Mouse (Mus musculus): ENCODE measurements around the gene Shisal1. TPM values are rescaled to one million over a fixed set of nuclear protein-coding genes. Genes with fewer than 3 reads are reported as not detected.

Gene Shisal1
- polyA plus RNA-seq, 1 experiment from 2014 or later = 1.1 TPM

DNA sequence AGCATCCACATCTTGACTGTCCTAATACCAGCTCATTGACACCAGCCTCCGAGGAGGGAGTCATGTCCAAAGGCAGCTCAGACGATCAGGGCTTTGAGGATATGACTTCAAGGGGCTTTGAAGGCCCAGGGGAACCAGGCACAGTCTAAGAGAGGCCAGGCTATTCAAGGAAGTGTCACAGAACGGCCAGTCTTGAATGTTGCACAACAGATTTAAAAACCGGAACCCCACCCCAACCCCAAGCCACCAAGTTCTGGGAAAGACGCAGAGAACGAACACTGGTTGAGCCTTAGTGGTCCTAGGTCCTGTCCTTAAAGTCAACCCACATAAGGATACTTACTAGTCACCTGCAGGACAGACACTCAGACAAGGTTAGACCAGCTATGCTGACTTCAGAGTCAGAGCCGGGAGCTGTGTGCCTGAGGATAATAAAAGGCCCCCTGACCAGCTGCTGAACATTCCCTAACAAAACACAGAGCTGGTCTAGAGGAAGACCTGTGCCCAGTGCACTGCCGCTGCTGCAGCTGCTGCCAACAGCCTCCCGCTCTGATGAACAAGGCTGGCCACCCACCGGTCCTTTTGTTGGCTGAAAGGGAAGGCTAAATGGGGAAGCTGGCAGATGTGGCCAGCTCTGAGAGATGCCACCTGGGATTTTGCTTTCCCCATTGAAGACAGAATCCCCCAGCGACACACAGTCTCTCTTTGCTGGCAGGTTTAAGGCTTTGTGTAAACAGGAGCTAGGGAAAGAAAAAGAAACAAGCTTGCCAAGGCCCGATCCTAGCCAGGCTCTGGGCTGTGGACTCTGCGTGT is 19.8 kb upstream of the Shisal1 start:
- H3K4me1 ChIP-seq (ENCODE audit: insufficient read depth) = no peaks in the 10 kb centered on the region
- no peak for TF ChIP-seq CTCF (IDR thresholded peaks at IDR 0.05; ENCODE audit: low read depth)
- no peak overlapping the region for H3K4me3 ChIP-seq (ENCODE audit: low read depth, low read length)
- H3K4me2 ChIP-seq = no peak overlapping the region
- peak; percentile 70 for DNase-seq
- ATAC-seq (ENCODE audit: insufficient read depth) = peak; percentile 77; the same call in 1 of the 2 replicates
- H3K27ac ChIP-seq (ENCODE audit: low read depth) = peak overlapping the region; percentile 19
- 33% methylated on average over 13 of the region's 13 CpGs for WGBS
- no peaks in the 10 kb centered on the region for H3K27me3 ChIP-seq (ENCODE audit: insufficient read depth, low read length)
- no peaks in the 10 kb centered on the region for H3K9me3 ChIP-seq (ENCODE audit: low read depth, low read length)
- H3K36me3 ChIP-seq (ENCODE audit: insufficient read depth) = no peaks in the 10 kb centered on the region
- H3K9ac ChIP-seq = no peak overlapping the region

DNA sequence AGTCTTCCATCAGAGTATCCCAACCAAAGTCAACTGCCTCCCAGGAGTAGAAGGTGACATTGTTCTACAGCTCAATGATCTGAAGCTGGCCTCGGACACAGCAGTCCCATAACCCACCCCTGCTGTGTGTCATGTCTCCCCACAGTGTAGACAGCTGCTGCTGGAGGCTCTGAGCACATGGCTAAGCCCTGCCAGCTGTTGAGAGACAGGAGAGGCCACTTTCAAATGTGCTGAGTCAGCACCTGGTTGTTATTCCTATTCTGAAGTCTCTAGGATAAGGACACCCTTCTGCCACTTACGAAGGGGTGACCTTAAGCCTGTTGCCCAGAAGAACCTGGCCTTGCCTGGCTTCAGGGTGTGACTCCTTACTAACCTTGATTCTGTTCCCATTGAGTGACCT is 14.5 kb upstream of the Shisal1 start:
- Histone ChIP-seq H3K4me2 (no peak overlapping the region), H3K27me3 (ENCODE audit: insufficient read depth, low read length) (no peaks in the 10 kb centered on the region), H3K4me3 (ENCODE audit: low read depth, low read length) (no peak overlapping the region), H3K9ac (no peak overlapping the region), H3K4me1 (ENCODE audit: insufficient read depth) (no peaks in the 10 kb centered on the region), H3K27ac (ENCODE audit: low read depth) (no peak overlapping the region), H3K9me3 (ENCODE audit: low read depth, low read length) (no peaks in the 10 kb centered on the region), H3K36me3 (ENCODE audit: insufficient read depth) (no peaks in the 10 kb centered on the region)
- no peak for ATAC-seq (ENCODE audit: insufficient read depth)
- no peak for DNase-seq
- WGBS = 62% methylated on average over 2 of the region's 2 CpGs
- TF ChIP-seq CTCF (IDR thresholded peaks at IDR 0.05; ENCODE audit: low read depth) = no peak

DNA sequence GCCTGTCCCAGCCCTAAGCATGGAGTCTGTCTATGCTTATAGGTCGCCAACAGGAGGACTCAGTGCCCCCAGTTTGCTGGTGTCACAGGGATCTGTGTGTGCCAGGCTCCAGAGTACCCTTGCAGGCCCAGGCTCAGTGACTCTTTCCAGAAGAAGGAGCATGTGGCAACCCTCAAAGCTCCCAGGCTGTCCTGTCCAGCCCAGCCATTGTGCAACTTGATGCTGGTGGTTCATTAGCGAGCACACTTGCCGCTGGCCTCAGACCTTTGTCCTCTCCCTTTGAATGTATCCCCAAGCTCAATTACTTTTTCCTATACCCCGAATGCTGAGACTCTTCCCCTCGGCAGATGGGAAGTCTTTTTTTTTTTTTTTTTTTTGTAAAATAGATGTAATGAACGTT is 12.1 kb upstream of the Shisal1 start:
- ATAC-seq (ENCODE audit: insufficient read depth) (no peak), DNase-seq (no peak)
- H3K4me3 ChIP-seq (ENCODE audit: low read depth, low read length) = no peak overlapping the region
- no peak for TF ChIP-seq CTCF (IDR thresholded peaks at IDR 0.05; ENCODE audit: low read depth)
- H3K4me1 ChIP-seq (ENCODE audit: insufficient read depth) = no peaks in the 10 kb centered on the region
- H3K9ac ChIP-seq = no peak overlapping the region
- H3K36me3 ChIP-seq (ENCODE audit: insufficient read depth) = no peaks in the 10 kb centered on the region
- H3K27me3 ChIP-seq (ENCODE audit: insufficient read depth, low read length) = no peaks in the 10 kb centered on the region
- no peaks in the 10 kb centered on the region for H3K9me3 ChIP-seq (ENCODE audit: low read depth, low read length)
- no peak overlapping the region for H3K4me2 ChIP-seq
- 68% methylated on average over 6 of the region's 6 CpGs for WGBS
- H3K27ac ChIP-seq (ENCODE audit: low read depth) = no peak overlapping the region

GRCm38 (mm10) chr15:84455286-84455685 is 8.4 kb upstream of the Shisal1 start:
- Histone ChIP-seq H3K36me3 (ENCODE audit: insufficient read depth) (no peaks in the 10 kb centered on the region), H3K4me2 (no peak overlapping the region), H3K4me3 (ENCODE audit: low read depth, low read length) (no peak overlapping the region), H3K4me1 (ENCODE audit: insufficient read depth) (peaks cover 4% of the 10 kb centered on the region), H3K9ac (no peak overlapping the region), H3K27ac (ENCODE audit: low read depth) (no peak overlapping the region), H3K9me3 (ENCODE audit: low read depth, low read length) (no peaks in the 10 kb centered on the region), H3K27me3 (ENCODE audit: insufficient read depth, low read length) (no peaks in the 10 kb centered on the region)
- TF ChIP-seq CTCF (IDR thresholded peaks at IDR 0.05; ENCODE audit: low read depth) = no peak
- 91% methylated on average over 6 of the region's 6 CpGs for WGBS
- ATAC-seq (ENCODE audit: insufficient read depth) (no peak), DNase-seq (no peak)

DNA sequence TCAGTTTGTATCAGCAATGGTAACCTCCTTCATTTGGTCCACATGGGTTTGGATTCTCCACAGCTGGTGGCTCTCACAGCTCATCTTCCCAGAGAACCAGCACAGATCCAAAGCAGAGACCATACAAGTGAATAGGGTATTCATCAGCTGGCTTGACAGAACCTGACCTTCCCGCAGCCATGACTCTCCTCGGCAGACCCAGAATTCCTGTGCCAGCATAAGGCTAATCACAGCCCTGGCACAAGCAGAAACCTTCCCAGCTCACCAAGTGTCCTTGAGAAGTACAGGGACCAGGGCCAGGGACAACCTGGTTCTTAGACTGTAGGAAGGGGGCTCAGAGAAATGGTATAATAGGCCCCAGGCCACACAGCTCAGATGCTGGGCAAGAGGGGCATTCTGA is 6.2 kb upstream of the Shisal1 start:
- no peak for ATAC-seq (ENCODE audit: insufficient read depth)
- Histone ChIP-seq H3K9me3 (ENCODE audit: low read depth, low read length) (no peaks in the 10 kb centered on the region), H3K36me3 (ENCODE audit: insufficient read depth) (no peaks in the 10 kb centered on the region), H3K4me2 (no peak overlapping the region), H3K9ac (no peak overlapping the region), H3K4me3 (ENCODE audit: low read depth, low read length) (no peak overlapping the region), H3K4me1 (ENCODE audit: insufficient read depth) (peaks cover 6% of the 10 kb centered on the region), H3K27me3 (ENCODE audit: insufficient read depth, low read length) (peaks cover 6% of the 10 kb centered on the region; the same call in 1 of the 2 replicates), H3K27ac (ENCODE audit: low read depth) (no peak overlapping the region)
- no peak for TF ChIP-seq CTCF (IDR thresholded peaks at IDR 0.05; ENCODE audit: low read depth)
- 78% methylated on average over 2 of the region's 2 CpGs for WGBS
- DNase-seq = no peak

GRCm38 (mm10) chr15:84450441-84451183 is 3.7 kb upstream of the Shisal1 start:
- WGBS = 2% methylated on average over 21 of the region's 21 CpGs
- Histone ChIP-seq H3K4me1 (ENCODE audit: insufficient read depth) (peaks cover 6% of the 10 kb centered on the region), H3K27me3 (ENCODE audit: insufficient read depth, low read length) (peaks cover 23% of the 10 kb centered on the region), H3K27ac (ENCODE audit: low read depth) (no peak overlapping the region), H3K4me2 (peak overlapping the region; percentile 54), H3K36me3 (ENCODE audit: insufficient read depth) (no peaks in the 10 kb centered on the region), H3K4me3 (ENCODE audit: low read depth, low read length) (no peak overlapping the region), H3K9me3 (ENCODE audit: low read depth, low read length) (no peaks in the 10 kb centered on the region), H3K9ac (no peak overlapping the region)
- no peak for TF ChIP-seq CTCF (IDR thresholded peaks at IDR 0.05; ENCODE audit: low read depth)
- ATAC-seq (ENCODE audit: insufficient read depth) (peak; percentile 64), DNase-seq (peak; percentile 63)

Measured in lung, embryonic 14.5 days (tissue).